In the genomic region with DNA sequence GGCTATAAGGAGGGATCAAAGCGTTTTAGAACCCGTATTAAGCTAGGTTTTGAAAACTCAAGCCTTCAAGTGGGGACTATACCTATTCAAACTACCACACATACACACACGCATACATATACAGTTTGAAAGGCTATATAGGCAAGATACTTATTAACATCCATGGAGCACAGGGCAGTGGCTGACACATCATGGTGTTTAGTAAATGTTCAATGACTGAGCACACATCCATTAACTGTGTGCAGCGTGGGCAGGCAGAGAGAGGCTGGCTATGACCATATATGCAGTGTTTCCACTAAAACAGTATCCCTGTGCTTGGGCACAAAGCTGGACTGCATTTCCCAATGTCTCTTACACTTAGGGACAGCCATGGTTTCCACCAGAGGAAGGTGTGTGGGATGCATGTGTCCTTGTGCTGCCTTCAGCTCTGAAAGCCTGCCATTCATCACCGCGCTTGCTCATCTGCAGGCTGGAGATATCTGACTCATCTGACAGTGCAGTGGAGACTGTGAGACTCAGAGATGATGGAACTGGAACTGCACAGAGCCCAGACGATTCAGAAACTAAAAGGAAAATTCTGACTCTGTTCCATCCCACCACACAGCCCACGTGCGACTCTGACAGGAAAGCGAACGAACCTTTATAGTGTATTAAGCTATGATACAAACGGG, we compare ENCODE assay signal across 15 mouse cellular contexts.
A peak's percentile ranks its signal among the peaks of the same experiment; 100 is the strongest.
DNase-seq lines count a peak whose midpoint lies in the region; ATAC-seq and TF ChIP-seq lines count a peak whose summit lies in the region.
"Had no signal": no experiment of that assay in that cellular context is flagged by ENCODE, and none has a peak within 500 bp of the region (broad histone marks: within the 10 kb centered on the region; RNA-seq: fewer than 3 reads in every experiment).

No protein-coding gene starts in this region.

- H3K36me3 ChIP-seq in kidney, embryonic 15.5 days = no peaks in the 10 kb centered on the region
- no peaks in the 10 kb centered on the region for H3K36me3 ChIP-seq in limb, embryonic 14.5 days (ENCODE audit: control insufficient read depth, insufficient read depth, low read length)
- no peaks in the 10 kb centered on the region for H3K36me3 ChIP-seq in limb, embryonic 10.5 days
- H3K36me3 ChIP-seq: embryonic facial prominence, embryonic 13.5 days; heart, embryonic 12.5 days; midbrain, embryonic 10.5 days had no signal

- peak; percentile 71; the same call in 1 of the 2 replicates for ATAC-seq in kidney, embryonic 15.5 days (replicated peaks; ENCODE audit: low FRiP score)
- no peak for ATAC-seq in limb, embryonic 14.5 days (ENCODE audit: low FRiP score, low read depth)

- no peaks in the 10 kb centered on the region for H3K4me1 ChIP-seq in kidney, embryonic 15.5 days
- H3K4me1 ChIP-seq in limb, embryonic 14.5 days (ENCODE audit: control insufficient read depth, insufficient read depth, low read length) = no peaks in the 10 kb centered on the region
- H3K4me1 ChIP-seq in limb, embryonic 10.5 days = no peaks in the 10 kb centered on the region
- H3K4me1 ChIP-seq: embryonic facial prominence, embryonic 13.5 days; heart, embryonic 12.5 days; midbrain, embryonic 10.5 days had no signal

- H3K4me2 ChIP-seq in kidney, embryonic 15.5 days = no peak overlapping the region
- 0 out of 2 replicates have a peak overlapping the region, but pooled peaks have one; percentile 9 for H3K4me2 ChIP-seq in limb, embryonic 14.5 days (replicated peaks; ENCODE audit: low read depth, low read length, severe bottlenecking)
- H3K4me2 ChIP-seq: embryonic facial prominence, embryonic 13.5 days; heart, embryonic 12.5 days had no signal

- no peak for TF ChIP-seq POLR2A in limb, embryonic 14.5 days (IDR thresholded peaks at IDR 0.05; ENCODE audit: borderline replicate concordance, extremely low read depth, insufficient read depth, insufficient read length)

- no peak overlapping the region for H3K9ac ChIP-seq in kidney, embryonic 15.5 days
- H3K9ac ChIP-seq in limb, embryonic 14.5 days (ENCODE audit: low read depth, low read length, severe bottlenecking) = no peak overlapping the region
- H3K9ac ChIP-seq: embryonic facial prominence, embryonic 13.5 days; heart, embryonic 12.5 days; liver, embryonic 14.5 days had no signal

- DNase-seq in kidney, adult 8-10 months = no peak
- DNase-seq in limb, embryonic 14.5 days (ENCODE audit: low spot score) = no peak
- DNase-seq in limb, embryonic 10.5 days (ENCODE audit: low spot score) = no peak
- peak; percentile 64 for DNase-seq in adrenal gland, postnatal 14 days
- peak; percentile 13 to 70 for DNase-seq in left cerebral cortex, postnatal 25 days (ENCODE audit: low spot score in 2 of 2)
- no peak for DNase-seq in cerebellum, adult 11 months
- DNase-seq in embryo, embryonic 10 days (ENCODE audit: low spot score) = no peak
- DNase-seq: cerebellum, adult 11-12 months; heart, postnatal 36 days; lung, postnatal 14 days had no signal

- H3K9me3 ChIP-seq in kidney, embryonic 15.5 days (replicated peaks) = no peaks in the 10 kb centered on the region
- 0 out of 2 replicates have a peak, but pooled peaks cover 6% of the 10 kb centered on the region for H3K9me3 ChIP-seq in limb, embryonic 14.5 days (ENCODE audit: control insufficient read depth, low read length)
- no peaks in the 10 kb centered on the region for H3K9me3 ChIP-seq in limb, embryonic 10.5 days (replicated peaks)
- H3K9me3 ChIP-seq: midbrain, embryonic 10.5 days had no signal

- H3K4me3 ChIP-seq in kidney, embryonic 15.5 days (replicated peaks) = no peak overlapping the region
- H3K4me3 ChIP-seq in limb, embryonic 14.5 days (replicated peaks; ENCODE audit: low read length) = no peak overlapping the region
- no peak overlapping the region for H3K4me3 ChIP-seq in limb, embryonic 10.5 days
- H3K4me3 ChIP-seq: embryonic facial prominence, embryonic 13.5 days; heart, embryonic 12.5 days; midbrain, embryonic 10.5 days had no signal

- 77% methylated on average over 12 of the region's 12 CpGs for WGBS in kidney, embryonic 15.5 days
- WGBS in limb, embryonic 14.5 days = 74% methylated on average over 12 of the region's 12 CpGs
- WGBS in limb, embryonic 10.5 days = 89% methylated on average over 12 of the region's 12 CpGs

- H3K27ac ChIP-seq in kidney, embryonic 15.5 days = no peak overlapping the region
- no peak overlapping the region for H3K27ac ChIP-seq in limb, embryonic 14.5 days (replicated peaks; ENCODE audit: low read depth, low read length)
- no peak overlapping the region for H3K27ac ChIP-seq in limb, embryonic 10.5 days
- H3K27ac ChIP-seq: embryonic facial prominence, embryonic 13.5 days; liver, embryonic 14.5 days; midbrain, embryonic 10.5 days had no signal

- no peaks in the 10 kb centered on the region for H3K27me3 ChIP-seq in kidney, embryonic 15.5 days
- no peaks in the 10 kb centered on the region for H3K27me3 ChIP-seq in limb, embryonic 14.5 days (ENCODE audit: control insufficient read depth, insufficient read depth, low read length)
- H3K27me3 ChIP-seq in limb, embryonic 10.5 days (ENCODE audit: low read depth, poor library complexity, severe bottlenecking) = no peaks in the 10 kb centered on the region
- H3K27me3 ChIP-seq: embryonic facial prominence, embryonic 13.5 days; heart, embryonic 12.5 days had no signal

- intact Hi-C loops in left cerebral cortex, postnatal 25 days (cut with DNase I) = no loop called here

Comparison
In these comparisons a context has a peak if more than half of its experiments do, and no peak if none do; other contexts are left out.
1. DNase-seq: peak in adrenal gland, postnatal 14 days (single experiment) and left cerebral cortex, postnatal 25 days (2 of 2); none in kidney, adult 8-10 months (0 of 2), limb, embryonic 14.5 days (single experiment), limb, embryonic 10.5 days (single experiment), cerebellum, adult 11 months (single experiment) and embryo, embryonic 10 days (single experiment).